Mouse (Mus musculus) sigmoid colon, adult 10 weeks (tissue): ENCODE results near the gene Per1. TPM values are rescaled to one million over a fixed set of nuclear protein-coding genes. Genes with fewer than 3 reads are reported as not detected.

Source experiments
- polyA plus RNA-seq: library from polyadenylated mRNA; stranded (reverse); fragments of 350-450 nt; fragmentation: Illumina TruSeq; extraction: RNeasy Lipid Tissue Mini Kit (QIAGEN cat#74804); gene quantifications from one replicate; pipeline ENCODE4 v1.2.3, GENCODE M21; 2014; ENCODE audit warnings: low read depth, low replicate concordance

Per1 gene
- polyA plus RNA-seq = 0.32 TPM

DNA sequence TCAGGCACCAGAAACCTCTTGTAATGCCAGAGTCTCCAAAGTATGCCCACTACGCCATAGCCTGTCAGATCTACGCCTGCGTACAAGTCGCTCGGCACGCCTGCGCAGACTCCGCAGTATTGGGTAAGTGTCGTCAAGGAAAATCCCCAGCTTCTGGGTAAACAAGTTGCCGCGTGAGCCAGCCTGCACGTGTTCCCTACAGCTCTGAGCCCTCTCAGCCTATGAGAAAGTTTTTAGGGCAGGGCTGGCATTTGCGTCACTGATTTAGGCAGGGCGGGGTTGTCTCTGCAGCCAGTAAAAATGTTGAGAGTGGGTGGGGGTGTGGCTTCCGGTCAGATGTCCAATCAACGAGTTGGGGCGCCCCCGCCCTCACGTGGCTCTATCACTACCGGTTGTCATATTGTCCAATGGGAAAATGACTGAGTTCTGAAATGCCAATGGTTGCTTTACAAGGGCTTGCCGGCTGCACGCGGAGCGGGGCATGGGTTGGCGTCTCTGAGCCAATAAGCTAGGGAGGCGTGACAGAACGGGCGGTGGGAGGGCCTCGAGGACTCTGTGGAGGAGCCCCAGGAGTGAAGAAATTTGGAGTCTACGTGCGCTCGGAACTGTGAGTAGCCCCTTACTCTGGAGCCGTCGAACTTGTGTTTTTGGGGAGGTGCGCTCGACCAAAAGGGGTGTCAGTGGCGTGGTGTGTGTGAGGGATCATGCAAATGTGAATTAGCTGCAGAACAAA, at the start of gene Per1:
TSS of gene Per1 (plus strand) at position 521 of the 733 bp plus-strand sequence.

DNA sequence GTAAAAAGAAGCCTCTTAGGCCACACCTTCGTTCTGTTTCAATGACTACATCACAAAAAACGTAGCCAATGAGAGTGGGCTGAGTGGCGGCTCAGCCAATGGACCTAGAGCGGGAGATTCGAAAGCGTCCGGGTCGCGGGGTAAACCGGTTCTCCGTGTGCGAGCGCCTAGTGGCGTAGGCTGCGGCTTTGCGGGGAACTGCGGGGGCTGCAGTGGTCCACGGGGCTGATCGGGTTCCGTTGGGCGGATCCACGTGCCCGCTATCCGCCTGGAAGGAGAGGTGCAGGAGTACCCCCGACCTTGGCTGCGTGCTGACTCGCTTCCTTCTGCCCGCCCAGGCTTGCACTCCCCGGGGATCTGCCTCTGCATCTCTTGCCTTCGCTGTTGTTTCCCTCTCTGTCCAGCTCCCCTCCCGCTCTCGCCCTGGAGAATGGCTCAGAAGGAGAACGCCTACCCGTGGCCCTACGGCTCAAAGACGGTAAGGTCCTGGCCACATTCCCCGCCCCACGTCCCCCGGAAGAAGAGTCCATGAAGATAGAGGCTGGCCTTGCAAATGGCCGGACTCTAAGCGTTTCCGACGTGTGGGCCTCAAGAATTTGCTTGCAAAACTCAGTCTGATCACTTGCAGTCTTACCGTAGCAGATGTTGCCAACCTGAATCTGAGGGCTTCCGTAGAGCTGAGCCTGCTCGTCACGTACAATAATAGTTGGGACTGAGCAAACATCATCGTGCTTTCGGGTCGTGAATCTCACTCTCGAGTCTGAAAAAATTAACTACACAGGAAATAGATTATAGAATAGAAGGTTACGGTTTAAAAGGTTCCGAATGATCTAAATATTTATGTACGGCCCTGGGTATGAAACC, 49.3 kb upstream of the Per1 start, which contains the start of gene Aurkb:
TSS of gene Aurkb (plus strand) at position 117 of the 864 bp plus-strand sequence.

GRCm38 (mm10) chr11:69059357-69059974, 35.6 kb upstream of the Per1 start, which contains the start of gene Borcs6:
Borcs6 (plus strand) TSS chr11:69059717.

GRCm38 (mm10) chr11:69070590-69071222, 24.3 kb upstream of the Per1 start, which contains the start of gene Tmem107:
Tmem107 (plus strand) TSS chr11:69070806.

DNA sequence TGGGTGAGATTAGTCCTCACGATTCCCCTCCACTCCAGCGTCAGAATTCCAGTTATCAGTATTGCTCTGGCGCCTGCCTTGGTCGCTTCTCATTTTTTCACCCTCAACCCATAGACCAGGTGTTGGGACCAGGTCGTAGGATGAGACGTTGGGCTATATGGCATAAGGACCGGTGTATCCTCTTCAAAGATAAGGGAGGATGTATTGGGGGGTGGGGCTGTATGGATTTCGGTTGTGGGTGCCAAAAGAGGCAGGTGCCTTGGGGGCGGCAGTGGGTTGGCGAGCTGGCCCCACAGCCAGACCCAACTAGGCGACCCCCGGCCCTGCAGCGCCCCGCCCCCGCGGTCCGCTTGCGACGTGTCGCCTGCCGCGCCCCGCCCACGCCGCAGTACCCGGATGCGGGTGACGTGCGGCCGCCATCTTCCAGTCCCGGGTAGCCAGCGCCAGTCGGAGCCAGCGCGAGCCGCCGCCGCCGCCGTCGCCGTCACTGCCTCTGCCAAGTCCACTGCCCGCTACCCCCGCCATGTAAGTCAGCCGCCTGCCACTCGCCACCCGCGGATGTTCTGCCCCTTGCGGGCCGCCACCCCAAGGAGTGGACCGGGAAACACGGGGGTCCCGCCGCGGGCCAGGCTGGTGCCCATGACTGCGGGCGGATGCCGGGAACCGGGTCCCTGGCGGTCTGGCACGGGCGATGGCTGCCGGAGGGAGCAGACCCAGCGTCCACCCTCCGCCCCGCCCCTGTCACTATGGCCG, 6.7 kb upstream of the Per1 start, which contains the start of gene Vamp2:
TSS of gene Vamp2 (plus strand) at position 388 of the 753 bp plus-strand sequence.

GRCm38 (mm10) chr11:69120221-69121000, 25.4 kb downstream of the Per1 start, which contains the start of gene Hes7:
Hes7 (plus strand) TSS chr11:69120404.

DNA sequence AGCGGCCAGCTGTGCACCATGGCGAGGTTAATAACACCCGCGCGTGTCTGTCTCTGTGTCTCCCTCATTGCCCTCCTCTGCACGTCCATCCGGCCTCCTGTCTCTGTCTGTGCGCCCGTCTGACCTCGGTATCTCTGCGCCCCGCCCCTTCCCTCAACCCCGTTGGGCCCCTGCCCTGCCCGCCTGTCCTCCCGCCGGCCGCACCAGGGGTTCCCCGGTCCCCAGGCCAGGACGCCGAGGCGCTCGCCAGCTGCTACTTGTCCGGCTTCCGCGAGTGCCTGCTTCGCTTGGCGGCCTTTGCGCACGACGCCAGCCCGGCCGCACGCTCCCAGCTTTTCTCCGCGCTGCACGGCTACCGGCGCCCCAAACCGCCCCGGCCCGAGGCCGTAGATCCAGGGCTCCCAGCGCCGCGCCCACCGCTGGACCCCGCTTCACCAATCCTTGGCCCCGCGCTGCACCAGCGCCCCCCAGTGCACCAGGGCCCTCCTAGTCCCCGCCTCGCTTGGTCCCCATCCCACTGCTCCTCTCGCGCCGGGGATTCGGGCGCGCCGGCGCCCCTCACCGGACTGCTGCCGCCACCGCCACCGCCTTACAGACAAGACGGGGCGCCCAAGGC, 27.4 kb downstream of the Per1 start, which contains the start of gene 9130213A22Rik:
TSS of gene 9130213A22Rik (minus strand) at position 254 of the 616 bp plus-strand sequence.

GRCm38 (mm10) chr11:69125852-69125918, 30.7 kb downstream of the Per1 start, which contains the start of gene Aloxe3:
Aloxe3 (plus strand) TSS chr11:69125896.

GRCm38 (mm10) chr11:69156800-69157199, 61.8 kb downstream of the Per1 start, which contains the start of gene Alox12b:
Alox12b (plus strand) TSS chr11:69156989.

Other genes with a start within 250 kb of the Per1 start
- 192 TPM for gene Ndel1, start 223.4 kb upstream of the Per1 start, polyA plus RNA-seq
- gene Rnf222, start 206.7 kb upstream of the Per1 start, polyA plus RNA-seq = not detected
- 169 TPM for gene Rpl26, start 193.6 kb upstream of the Per1 start, polyA plus RNA-seq
- gene Odf4, start 168.1 kb upstream of the Per1 start, polyA plus RNA-seq = not detected
- gene Arhgef15, start 137.7 kb upstream of the Per1 start, polyA plus RNA-seq = 1.7 TPM
- gene Slc25a35, start 127.1 kb upstream of the Per1 start, polyA plus RNA-seq = 53.1 TPM
- gene Rangrf, start 120.0 kb upstream of the Per1 start, polyA plus RNA-seq = 7.5 TPM
- 8.8 TPM for gene Pfas, start 86.8 kb upstream of the Per1 start, polyA plus RNA-seq
- gene Ctc1, start 79.3 kb upstream of the Per1 start, polyA plus RNA-seq = 3.0 TPM
- gene Aurkb, start 49.6 kb upstream of the Per1 start, polyA plus RNA-seq = 3.5 TPM
- 3.4 TPM for gene Borcs6, start 35.5 kb upstream of the Per1 start, polyA plus RNA-seq
- gene Tmem107, start 24.4 kb upstream of the Per1 start, polyA plus RNA-seq = 1.9 TPM
- gene Vamp2, start 6.7 kb upstream of the Per1 start, polyA plus RNA-seq = 109 TPM
- not detected for gene Hes7, start 25.2 kb downstream of the Per1 start, polyA plus RNA-seq
- gene 9130213A22Rik, start 27.4 kb downstream of the Per1 start, polyA plus RNA-seq = not detected
- gene Aloxe3, start 30.7 kb downstream of the Per1 start, polyA plus RNA-seq = 0.22 TPM
- gene Alox12b, start 61.8 kb downstream of the Per1 start, polyA plus RNA-seq = not detected
- not detected for gene Alox8, start 102.6 kb downstream of the Per1 start, polyA plus RNA-seq
- not detected for gene Gucy2e, start 141.8 kb downstream of the Per1 start, polyA plus RNA-seq
- gene Cntrob, start 228.6 kb downstream of the Per1 start, polyA plus RNA-seq = 6.8 TPM
- gene Trappc1, start 228.8 kb downstream of the Per1 start, polyA plus RNA-seq = 40.4 TPM
- 0.25 TPM for gene Kcnab3, start 231.0 kb downstream of the Per1 start, polyA plus RNA-seq
- gene Rnf227, start 245.2 kb downstream of the Per1 start, polyA plus RNA-seq = 5.9 TPM